Mouse (Mus musculus) limb, embryonic 10.5 days (tissue): ENCODE measurements around the gene Emc3. TPM values are rescaled to one million over a fixed set of nuclear protein-coding genes. Genes with fewer than 3 reads are reported as not detected.
A peak's percentile ranks its signal among the peaks of the same experiment; 100 is the strongest.

ENCODE experiments used
- DNase-seq: peaks from one replicate; pipeline ENCODE4 v3.0.0-alpha.2; 2017; ENCODE audit warnings: low spot score
- H3K27ac ChIP-seq: fragments of 300-500 bp; sonication (generic); 2 replicates; pipeline ENCODE4 v1.5.1; 2016; ENCODE audit warnings: mild to moderate bottlenecking
- H3K27me3 ChIP-seq: fragments of 300-500 bp; sonication (generic); 2 replicates; pipeline ENCODE4 v1.6.1; 2016; ENCODE audit warnings: low read depth, mild to moderate bottlenecking; ENCODE audit not compliant: poor library complexity, severe bottlenecking
- H3K36me3 ChIP-seq: fragments of 300-500 bp; sonication (generic); 2 replicates; pipeline ENCODE4 v1.6.1; 2016; ENCODE audit warnings: mild to moderate bottlenecking, moderate library complexity
- H3K4me1 ChIP-seq: fragments of 300-500 bp; sonication (generic); 2 replicates; pipeline ENCODE4 v1.6.1; 2016
- H3K4me3 ChIP-seq: fragments of 300-500 bp; sonication (generic); 2 replicates; pipeline ENCODE4 v1.5.1; 2016; ENCODE audit warnings: mild to moderate bottlenecking, moderate library complexity
- H3K9me3 ChIP-seq: fragments of 300-500 bp; sonication (generic); replicated peaks from 2 replicates; pipeline ENCODE4 v1.6.1; 2016; ENCODE audit warnings: mild to moderate bottlenecking
- WGBS: fragments of 180-500 bp; shearing (Covaris S2); methylation state at CpG from one replicate; pipeline ENCODE4 v1.1.7; 2016; 5-methylcytosine and 5-hydroxymethylcytosine counted together
- microRNA-seq: library from miRNA; unstranded; fragments of <30 nt; microRNA quantifications from one replicate; pipeline ENCODE4, GENCODE M21; 2017
- polyA plus RNA-seq: library from polyadenylated mRNA; unstranded; fragments of >200 nt; fragmentation: Nextera tagmentation; extraction: Ambion mirVana; gene quantifications from 2 replicates; pipeline ENCODE4 v1.2.1, GENCODE M21; 2016

The Emc3 gene
- polyA plus RNA-seq, 1 experiment from 2014 or later, result 75.9 TPM

- Histone ChIP-seq H3K9me3 (no peaks in the 10 kb centered on the region), H3K27me3 (peaks cover 45% of the 10 kb centered on the region)
- 3% methylated on average over 31 of the region's 31 CpGs for WGBS
Measured at GRCm38 (mm10) chr6:113469432-113469831, 62.0 kb downstream of the Emc3 start.

GRCm38 (mm10) chr6:113469021-113469420, 62.4 kb downstream of the Emc3 start:
- H3K27ac ChIP-seq, result peak overlapping the region; percentile 66; the same call in 1 of the 2 replicates
- peak overlapping the region; percentile 52 for H3K4me3 ChIP-seq
- DNase-seq, result peak; percentile 74
- H3K9me3 ChIP-seq, result no peaks in the 10 kb centered on the region
- peaks cover 45% of the 10 kb centered on the region for H3K27me3 ChIP-seq
- H3K36me3 ChIP-seq, result no peaks in the 10 kb centered on the region
- H3K4me1 ChIP-seq, result peaks cover 35% of the 10 kb centered on the region
- 12% methylated on average over 9 of the region's 9 CpGs for WGBS

More at GRCm38 (mm10) chr6:113469432-113469831, 62.0 kb downstream of the Emc3 start:
- H3K27ac ChIP-seq, result peak overlapping the region; percentile 66
- H3K4me3 ChIP-seq, result peak overlapping the region; percentile 52
- no peaks in the 10 kb centered on the region for H3K36me3 ChIP-seq
- H3K4me1 ChIP-seq, result peaks cover 35% of the 10 kb centered on the region
- DNase-seq, result peak; percentile 88

GRCm38 (mm10) chr6:113468512-113468911, 62.9 kb downstream of the Emc3 start:
- H3K27ac ChIP-seq, result no peak overlapping the region
- H3K36me3 ChIP-seq, result no peaks in the 10 kb centered on the region
- peaks cover 35% of the 10 kb centered on the region for H3K4me1 ChIP-seq
- no peak for DNase-seq
- H3K27me3 ChIP-seq, result peaks cover 45% of the 10 kb centered on the region
- 60% methylated on average over 3 of the region's 3 CpGs for WGBS
- peak overlapping the region; percentile 52; the same call in 1 of the 2 replicates for H3K4me3 ChIP-seq
- H3K9me3 ChIP-seq, result no peaks in the 10 kb centered on the region

GRCm38 (mm10) chr6:113465602-113466001, 65.8 kb downstream of the Emc3 start:
- Histone ChIP-seq H3K27ac (no peak overlapping the region), H3K36me3 (no peaks in the 10 kb centered on the region), H3K4me1 (peaks cover 15% of the 10 kb centered on the region), H3K27me3 (peaks cover 22% of the 10 kb centered on the region), H3K9me3 (no peaks in the 10 kb centered on the region), H3K4me3 (no peak overlapping the region)
- WGBS, result 63% methylated on average over 5 of the region's 5 CpGs
- DNase-seq, result no peak

Small RNA genes lying within 50 kb of the gene (microRNA-seq; reads per million reads assigned to microRNA genes)
- gene Gm23365, result not detected

Other genes with a start within 250 kb of the Emc3 start
- gene Cpne9, start 249.3 kb downstream of the Emc3 start, polyA plus RNA-seq, result 0.06 TPM in 2 replicates
- 26.1 and 28.0 TPM in 2 replicates for gene Brpf1, start 224.5 kb downstream of the Emc3 start, polyA plus RNA-seq
- 19.1 and 19.5 TPM in 2 replicates for gene Ogg1, start 204.7 kb downstream of the Emc3 start, polyA plus RNA-seq
- 41.3 and 53.9 TPM in 2 replicates for gene Camk1, start 187.7 kb downstream of the Emc3 start, polyA plus RNA-seq
- 47.2 and 53.4 TPM in 2 replicates for gene Tada3, start 153.8 kb downstream of the Emc3 start, polyA plus RNA-seq
- gene Arpc4, start 153.5 kb downstream of the Emc3 start, polyA plus RNA-seq, result 383 and 393 TPM in 2 replicates
- 2.7 and 4.1 TPM in 2 replicates for gene Ttll3, start 142.4 kb downstream of the Emc3 start, polyA plus RNA-seq
- 37.9 and 40.8 TPM in 2 replicates for gene Rpusd3, start 112.3 kb downstream of the Emc3 start, polyA plus RNA-seq
- not detected in 2 replicates for gene Cidec, start 95.9 kb downstream of the Emc3 start, polyA plus RNA-seq
- gene Jagn1, start 89.1 kb downstream of the Emc3 start, polyA plus RNA-seq, result 90.3 and 98.5 TPM in 2 replicates
- gene Il17re, start 73.2 kb downstream of the Emc3 start, polyA plus RNA-seq, result 2.2 and 2.3 TPM in 2 replicates
- 3.4 and 4.0 TPM in 2 replicates for gene Il17rc, start 60.2 kb downstream of the Emc3 start, polyA plus RNA-seq
- 16.2 and 17.4 TPM in 2 replicates for gene Creld1, start 48.4 kb downstream of the Emc3 start, polyA plus RNA-seq
- gene Prrt3, start 29.7 kb downstream of the Emc3 start, polyA plus RNA-seq, result 0.60 and 0.73 TPM in 2 replicates
- gene Fancd2, start within 50 bp of the Emc3 start, polyA plus RNA-seq, result 21.6 and 21.9 TPM in 2 replicates
- 0.30 TPM in 1 of 2 replicates, not detected in the other for gene Fancd2os, start 69.1 kb upstream of the Emc3 start, polyA plus RNA-seq
- 206 and 208 TPM in 2 replicates for gene Brk1, start 73.1 kb upstream of the Emc3 start, polyA plus RNA-seq
- 41.4 and 47.7 TPM in 2 replicates for gene Vhl, start 92.3 kb upstream of the Emc3 start, polyA plus RNA-seq
- 4.5 and 8.0 TPM in 2 replicates for gene Irak2, start 106.8 kb upstream of the Emc3 start, polyA plus RNA-seq
- 0.48 and 0.89 TPM in 2 replicates for gene Tatdn2, start 165.4 kb upstream of the Emc3 start, polyA plus RNA-seq
- not detected in 2 replicates for gene Ghrl, start 188.2 kb upstream of the Emc3 start, polyA plus RNA-seq
- gene Sec13, start 209.1 kb upstream of the Emc3 start, polyA plus RNA-seq, result 309 and 316 TPM in 2 replicates